Mouse (Mus musculus) CH12.LX (cell line): Measurements from ENCODE around the gene Pola2. TPM values are rescaled to one million over a fixed set of nuclear protein-coding genes. Genes with fewer than 3 reads are reported as not detected.

Source experiments
- DNase-seq: peaks from one replicate; pipeline ENCODE4 v3.0.0-alpha.2; 2013; ENCODE audit errors: extremely low read depth
- H3K27ac ChIP-seq: 2 replicates; pipeline ENCODE4 v1.5.1; 2012; ENCODE audit warnings: low read depth, mild to moderate bottlenecking, control low read depth, moderate library complexity; ENCODE audit not compliant: insufficient read depth
- H3K27me3 ChIP-seq: replicated peaks from 2 replicates; pipeline ENCODE3; 2012; ENCODE audit warnings: inconsistent platforms
- H3K36me3 ChIP-seq, 2 experiments: replicated peaks in 1 of 2; 2 replicates each; pipeline versions ENCODE3 to v1.6.1; 2012; ENCODE audit warnings: inconsistent platforms in 1 of 2, low read length in 1 of 2, mild to moderate bottlenecking in 1 of 2, mixed read lengths in 1 of 2, moderate library complexity in 1 of 2; ENCODE audit not compliant: control insufficient read depth in 1 of 2, insufficient read depth in 1 of 2
- H3K4me1 ChIP-seq, 2 experiments: 2 replicates each; pipeline ENCODE4 v1.6.1; 2012; ENCODE audit warnings: inconsistent platforms in 1 of 2, moderate library complexity in 1 of 2; ENCODE audit not compliant: insufficient read depth in 2 of 2, control insufficient read depth in 1 of 2
- H3K4me2 ChIP-seq: 2 replicates; pipeline ENCODE4 v1.6.1; 2012; ENCODE audit warnings: low read depth, mild to moderate bottlenecking, control low read depth; ENCODE audit not compliant: poor library complexity, insufficient read depth, severe bottlenecking
- H3K4me3 ChIP-seq, 3 experiments: fragments of 150-350 bp in 1 of 3; sonication (generic) in 1 of 3; replicated peaks in 1 of 3; 2 replicates each; pipeline versions ENCODE3 to v1.5.1; 2011 to 2012; ENCODE audit warnings: low read depth in 2 of 3, low read length in 2 of 3, mild to moderate bottlenecking in 2 of 3, moderate library complexity in 2 of 3, control low read depth in 1 of 3, improper control_type of control experiment in 1 of 3, inconsistent platforms in 1 of 3, mixed read lengths in 1 of 3; ENCODE audit not compliant: poor library complexity in 1 of 3
- H3K79me2 ChIP-seq: replicated peaks from 2 replicates; pipeline ENCODE4 v1.6.1; 2012; ENCODE audit warnings: mild to moderate bottlenecking, moderate library complexity; ENCODE audit not compliant: control insufficient read depth, poor library complexity, insufficient read depth, severe bottlenecking; ENCODE audit errors: extremely low read depth
- H3K9ac ChIP-seq: 2 replicates; pipeline ENCODE4 v1.6.1; 2012; ENCODE audit warnings: low read depth, mild to moderate bottlenecking, control low read depth, moderate library complexity; ENCODE audit not compliant: insufficient read depth
- H3K9me3 ChIP-seq: replicated peaks from 2 replicates; pipeline ENCODE3; 2012; ENCODE audit warnings: low read length, inconsistent platforms, mixed read lengths
- BHLHE40 ChIP-seq: IDR thresholded peaks from 2 replicates; pipeline ENCODE4 v1.6.1; 2011; ENCODE audit warnings: mild to moderate bottlenecking, low read depth, low read length, improper control_type of control experiment
- CHD1 ChIP-seq: IDR thresholded peaks from 2 replicates; pipeline ENCODE4 v1.6.1; 2012; ENCODE audit warnings: low read depth, low read length, improper control_type of control experiment, inconsistent platforms
- CHD2 ChIP-seq: IDR thresholded peaks from 2 replicates; pipeline ENCODE4 v1.6.1; 2011; ENCODE audit warnings: low read length, improper control_type of control experiment
- E2F4 ChIP-seq: IDR thresholded peaks from 2 replicates; pipeline ENCODE4 v1.6.1; 2011; ENCODE audit warnings: low read depth, low read length, improper control_type of control experiment; ENCODE audit not compliant: insufficient replicate concordance
- ELF1 ChIP-seq: IDR thresholded peaks from 2 replicates; pipeline ENCODE4 v1.6.1; 2014; ENCODE audit warnings: low read depth, mild to moderate bottlenecking, inconsistent platforms, low read length, improper control_type of control experiment
- ETS1 ChIP-seq: conservative IDR thresholded peaks from 2 replicates; pipeline ENCODE4 v1.6.1; 2012; ENCODE audit warnings: low read depth, mild to moderate bottlenecking, inconsistent platforms, low read length, improper control_type of control experiment, moderate library complexity
- IRF4 ChIP-seq: IDR thresholded peaks from 2 replicates; pipeline ENCODE4 v1.6.1; 2014; ENCODE audit warnings: low read depth, mild to moderate bottlenecking, inconsistent platforms, low read length, improper control_type of control experiment
- JUN ChIP-seq: IDR thresholded peaks from 2 replicates; pipeline ENCODE4 v1.6.1; 2011; ENCODE audit warnings: low read depth, mild to moderate bottlenecking, low read length, improper control_type of control experiment, moderate library complexity; ENCODE audit not compliant: insufficient read depth
- JUND ChIP-seq: conservative IDR thresholded peaks from 2 replicates; pipeline ENCODE4 v1.6.1; 2011; ENCODE audit warnings: low read depth, low read length, improper control_type of control experiment
- KAT2A ChIP-seq: IDR thresholded peaks from 2 replicates; pipeline ENCODE4 v1.6.1; 2012; ENCODE audit warnings: low read length, improper control_type of control experiment, inconsistent platforms; ENCODE audit not compliant: insufficient replicate concordance
- MAFK ChIP-seq: IDR thresholded peaks from 2 replicates; pipeline ENCODE4 v1.6.1; 2011; ENCODE audit warnings: low read length, improper control_type of control experiment; ENCODE audit not compliant: insufficient replicate concordance
- MAZ ChIP-seq: IDR thresholded peaks from 2 replicates; pipeline ENCODE4 v1.6.1; 2012; ENCODE audit warnings: low read depth, mild to moderate bottlenecking, inconsistent platforms, low read length, improper control_type of control experiment, moderate library complexity
- MYC ChIP-seq: IDR thresholded peaks from 2 replicates; pipeline ENCODE4 v1.6.1; 2011; ENCODE audit warnings: low read depth, mild to moderate bottlenecking, improper control_type of control experiment, low read length
- NRF1 ChIP-seq: IDR thresholded peaks from 2 replicates; pipeline ENCODE4 v1.6.1; 2014; ENCODE audit warnings: low read depth, mild to moderate bottlenecking, inconsistent platforms, low read length, improper control_type of control experiment, moderate library complexity
- PAX5 ChIP-seq: IDR thresholded peaks from 2 replicates; pipeline ENCODE4 v1.6.1; 2012; ENCODE audit warnings: low read length, inconsistent platforms, mixed read lengths
- RCOR1 ChIP-seq: conservative IDR thresholded peaks from 2 replicates; pipeline ENCODE4 v1.6.1; 2012; ENCODE audit warnings: low read depth, mild to moderate bottlenecking, inconsistent platforms, low read length, improper control_type of control experiment
- SMC3 ChIP-seq: IDR thresholded peaks from 2 replicates; pipeline ENCODE4 v1.6.1; 2011; ENCODE audit warnings: low read depth, low read length, improper control_type of control experiment
- TBP ChIP-seq: conservative IDR thresholded peaks from 2 replicates; pipeline ENCODE4 v1.6.1; 2011; ENCODE audit warnings: low read depth, low read length, improper control_type of control experiment
- TCF12 ChIP-seq: IDR thresholded peaks from 2 replicates; pipeline ENCODE4 v1.6.1; 2014; ENCODE audit warnings: low read depth, mild to moderate bottlenecking, inconsistent platforms, low read length, improper control_type of control experiment
- UBTF ChIP-seq: IDR thresholded peaks from 2 replicates; pipeline ENCODE4 v1.6.1; 2012; ENCODE audit warnings: low read depth, mild to moderate bottlenecking, inconsistent platforms, low read length, improper control_type of control experiment, moderate library complexity
- USF1 ChIP-seq: IDR thresholded peaks from 2 replicates; pipeline ENCODE4 v1.6.1; 2014; ENCODE audit warnings: low read depth, mild to moderate bottlenecking, inconsistent platforms, low read length, improper control_type of control experiment
- ZC3H11A ChIP-seq: IDR thresholded peaks from 2 replicates; pipeline ENCODE4 v1.6.1; 2012; ENCODE audit warnings: low read depth, mild to moderate bottlenecking, inconsistent platforms, low read length, improper control_type of control experiment
- ZMIZ1 ChIP-seq: IDR thresholded peaks from 2 replicates; pipeline ENCODE4 v1.6.1; 2012; ENCODE audit warnings: low read depth, mild to moderate bottlenecking, inconsistent platforms, low read length, improper control_type of control experiment
- dilution Hi-C: fragments of 300-500 bp; cut with MboI; formaldehyde crosslinking; loops from 2 replicates; pipeline ENCODE4 v1.14.3; 2020; ENCODE audit warnings: low sequenced_read_pairs; ENCODE audit not compliant: extremely low pct_unique_long_range_greater_than_20kb, extremely low pct_ligation_motif_present
- in situ Hi-C: fragments of 300-500 bp; cut with MboI; formaldehyde crosslinking; loops from 3 replicates; pipeline ENCODE4 v1.14.3; 2019; ENCODE audit warnings: low sequenced_read_pairs, low pct_ligation_motif_present, low pct_unique_long_range_greater_than_20kb, mixed read lengths
- polyA plus RNA-seq: library from polyadenylated mRNA; unstranded; fragments of >175 nt; gene quantifications from 2 replicates; pipeline ENCODE4 v1.2.1, GENCODE M21; 2012; ENCODE audit warnings: low read depth; ENCODE audit not compliant: insufficient read length
- total RNA-seq, 2 experiments: library from RNA; depleted of rRNA; stranded (reverse); fragments of 300-350 nt in 1 of 2; fragments of >200 nt in 1 of 2; gene quantifications; 2 replicates each; pipeline ENCODE4 v1.2.3; 2012 to 2014

The Pola2 gene
- total and polyA plus RNA-seq, 3 experiments: 60.3 to 91.4 (median 71.7) TPM

- dilution Hi-C loops (no loop called here), in situ Hi-C loops (no loop called here)
- H3K79me2 ChIP-seq: no peaks in the 10 kb centered on the region
- no peak overlapping the region for H3K27ac ChIP-seq
- H3K9me3 ChIP-seq: no peaks in the 10 kb centered on the region
- no peak overlapping the region for H3K4me3 ChIP-seq
- peaks cover 14 to 31% of the 10 kb centered on the region in 2 experiments for H3K36me3 ChIP-seq
- no peak overlapping the region for H3K9ac ChIP-seq
- no peak overlapping the region for H3K4me2 ChIP-seq
- peaks cover 7 to 16% of the 10 kb centered on the region in 2 experiments for H3K4me1 ChIP-seq
- TF ChIP-seq JUN (no peak), USF1 (no peak), TBP (no peak), PAX5 (no peak), SMC3 (no peak), ZMIZ1 (no peak), KAT2A (no peak), NRF1 (no peak), UBTF (no peak), ZC3H11A (no peak), CHD2 (no peak), JUND (no peak)
- H3K27me3 ChIP-seq: no peaks in the 10 kb centered on the region
- no peak for DNase-seq
Measured at GRCm38 (mm10) chr19:5935266-5935665, 28.7 kb downstream of the Pola2 start.

- TF ChIP-seq ETS1: peak; percentile 43; the same call in 1 of the 2 replicates
- TF ChIP-seq E2F4: no peak
- no peak for TF ChIP-seq ZMIZ1
- TF ChIP-seq MYC: no peak
- TF ChIP-seq ELF1: 0 out of 2 replicates have a peak, but pooled peaks have one; percentile 46
- no peak for TF ChIP-seq MAFK
- no peak for TF ChIP-seq UBTF
- peak; percentile 41; the same call in 1 of the 2 replicates for TF ChIP-seq TCF12
- TF ChIP-seq BHLHE40: 0 out of 2 replicates have a peak, but pooled peaks have one; percentile 28
- no peak for TF ChIP-seq CHD1
- TF ChIP-seq IRF4: peak; percentile 56; the same call in 1 of the 2 replicates
- TF ChIP-seq PAX5: no peak
- no peak for TF ChIP-seq RCOR1
- no peak for TF ChIP-seq MAZ
- no peak for TF ChIP-seq KAT2A
- Histone ChIP-seq H3K27me3 (peaks cover 7% of the 10 kb centered on the region), H3K4me2 (peak overlapping the region; percentile 29; the same call in 1 of the 2 replicates), H3K4me1 (peaks cover 19 to 44% of the 10 kb centered on the region in 2 experiments), H3K36me3 (no peaks in the 10 kb centered on the region), H3K9ac (no peak overlapping the region), H3K27ac (peak overlapping the region; percentile 4; the same call in 1 of the 2 replicates), H3K9me3 (no peaks in the 10 kb centered on the region), H3K4me3 (no peak overlapping the region), H3K79me2 (no peaks in the 10 kb centered on the region)
- dilution Hi-C loops (no loop called here), in situ Hi-C loops (no loop called here)
- DNase-seq: peak; percentile 61
Measured at GRCm38 (mm10) chr19:5929634-5930596, 34.1 kb downstream of the Pola2 start.
